Mouse (Mus musculus): Measurements from ENCODE around the gene N4bp1. TPM values are rescaled to one million over a fixed set of nuclear protein-coding genes. Genes with fewer than 3 reads are reported as not detected.
A peak's percentile ranks its signal among the peaks of the same experiment; 100 is the strongest.

The N4bp1 gene
- 8.5 and 9.7 TPM in 2 replicates for polyA plus RNA-seq (2016; fragmentation: Nextera tagmentation; extraction: Ambion mirVana)

GRCm38 (mm10) chr8:86884489-86885463 lies at the start of gene N4bp1:
TSS of gene N4bp1 (minus strand) at chr8:86885258.
- H3K4me2 ChIP-seq: peak within 1 kb of the TSS; percentile 95
- H3K27ac ChIP-seq (ENCODE audit: poor library complexity, severe bottlenecking): peak within 1 kb of the TSS; percentile 90
- peaks cover 35% of the 10 kb centered on the region for H3K4me1 ChIP-seq (replicated peaks)
- peak within 1 kb of the TSS; percentile 93 for H3K9ac ChIP-seq
- ATAC-seq (ENCODE audit: insufficient number of reproducible peaks, low FRiP score): peak; percentile 87
- WGBS: under 1% methylated on average over 97 of the region's 119 CpGs
- no peaks in the 10 kb centered on the region for H3K9me3 ChIP-seq (replicated peaks)
- H3K36me3 ChIP-seq: peaks cover 3% of the 10 kb centered on the region; the same call in 1 of the 2 replicates
- H3K27me3 ChIP-seq (replicated peaks): no peaks in the 10 kb centered on the region
- peak within 1 kb of the TSS; percentile 87 for H3K4me3 ChIP-seq

- Histone ChIP-seq H3K27me3 (replicated peaks) (no peaks in the 10 kb centered on the region), H3K4me3 (no peak overlapping the region), H3K27ac (ENCODE audit: poor library complexity, severe bottlenecking) (no peak overlapping the region), H3K4me2 (no peak overlapping the region), H3K9me3 (replicated peaks) (no peaks in the 10 kb centered on the region), H3K36me3 (no peaks in the 10 kb centered on the region), H3K4me1 (replicated peaks) (no peaks in the 10 kb centered on the region), H3K9ac (no peak overlapping the region)
- no peak for ATAC-seq (ENCODE audit: insufficient number of reproducible peaks, low FRiP score)
- 65% methylated on average over 5 of the region's 5 CpGs for WGBS
Observed at GRCm38 (mm10) chr8:86934841-86935240, 49.8 kb upstream of the N4bp1 start.

- no peak overlapping the region for H3K9ac ChIP-seq
- H3K4me3 ChIP-seq: no peak overlapping the region
- no peaks in the 10 kb centered on the region for H3K36me3 ChIP-seq
- no peaks in the 10 kb centered on the region for H3K9me3 ChIP-seq (replicated peaks)
- WGBS: 68% methylated on average over 13 of the region's 13 CpGs
- H3K4me1 ChIP-seq (replicated peaks): no peaks in the 10 kb centered on the region
- H3K27ac ChIP-seq (ENCODE audit: poor library complexity, severe bottlenecking): no peak overlapping the region
- H3K4me2 ChIP-seq: no peak overlapping the region
- ATAC-seq (ENCODE audit: insufficient number of reproducible peaks, low FRiP score): no peak
- H3K27me3 ChIP-seq (replicated peaks): no peaks in the 10 kb centered on the region
Observed at GRCm38 (mm10) chr8:86934393-86934792, 49.3 kb upstream of the N4bp1 start.

GRCm38 (mm10) chr8:86933898-86934297 lies 48.8 kb upstream of the N4bp1 start:
- WGBS: 27% methylated on average over 9 of the region's 9 CpGs

GRCm38 (mm10) chr8:86926237-86926636 lies 41.2 kb upstream of the N4bp1 start:
- no peak for ATAC-seq (ENCODE audit: insufficient number of reproducible peaks, low FRiP score)
- 59% methylated on average over 8 of the region's 8 CpGs for WGBS

More at GRCm38 (mm10) chr8:86933898-86934297, 48.8 kb upstream of the N4bp1 start:
- no peak for ATAC-seq (ENCODE audit: insufficient number of reproducible peaks, low FRiP score)
- H3K9ac ChIP-seq: no peak overlapping the region
- H3K27me3 ChIP-seq (replicated peaks): no peaks in the 10 kb centered on the region
- no peaks in the 10 kb centered on the region for H3K9me3 ChIP-seq (replicated peaks)
- H3K36me3 ChIP-seq: no peaks in the 10 kb centered on the region
- no peak overlapping the region for H3K27ac ChIP-seq (ENCODE audit: poor library complexity, severe bottlenecking)
- H3K4me2 ChIP-seq: no peak overlapping the region
- H3K4me1 ChIP-seq (replicated peaks): no peaks in the 10 kb centered on the region
- no peak overlapping the region for H3K4me3 ChIP-seq

DNA sequence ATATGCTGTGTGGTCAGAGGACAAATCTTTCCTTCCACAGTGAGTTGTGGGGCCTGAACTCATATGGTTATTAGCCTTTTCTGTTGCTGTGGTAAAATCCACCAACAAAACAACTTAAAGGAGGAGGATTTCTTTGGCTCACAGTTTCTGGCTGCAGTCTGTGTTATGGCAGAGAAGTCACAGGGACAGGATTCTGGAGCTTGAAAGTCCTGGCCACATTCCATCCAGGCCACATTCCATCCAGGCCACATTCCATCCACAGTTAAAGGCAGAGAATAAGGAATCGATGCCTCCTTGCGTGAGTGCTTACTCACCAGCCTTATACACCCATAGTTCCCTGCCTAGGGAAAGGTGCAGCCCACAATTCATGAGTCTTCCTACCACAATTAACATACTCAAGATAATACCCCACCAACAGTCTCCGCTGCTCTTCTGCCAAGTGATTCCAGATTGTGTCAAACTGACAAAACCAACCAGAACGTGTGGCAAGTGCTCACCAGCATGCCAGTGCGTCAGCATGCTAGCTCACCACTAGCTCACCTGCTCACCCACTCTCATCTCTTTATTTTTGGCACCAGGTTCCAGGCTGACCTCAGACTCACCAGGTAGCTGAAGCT lies 38.3 kb upstream of the N4bp1 start:
- H3K9me3 ChIP-seq (replicated peaks): no peaks in the 10 kb centered on the region
- H3K9ac ChIP-seq: no peak overlapping the region
- no peaks in the 10 kb centered on the region for H3K27me3 ChIP-seq (replicated peaks)
- H3K4me3 ChIP-seq: no peak overlapping the region
- no peaks in the 10 kb centered on the region for H3K36me3 ChIP-seq
- peaks cover 15% of the 10 kb centered on the region for H3K4me1 ChIP-seq (replicated peaks)
- H3K4me2 ChIP-seq: no peak overlapping the region
- ATAC-seq (ENCODE audit: insufficient number of reproducible peaks, low FRiP score): no peak
- H3K27ac ChIP-seq (ENCODE audit: poor library complexity, severe bottlenecking): no peak overlapping the region
- WGBS: 39% methylated on average over 5 of the region's 5 CpGs

More at GRCm38 (mm10) chr8:86926237-86926636, 41.2 kb upstream of the N4bp1 start:
- no peak overlapping the region for H3K27ac ChIP-seq (ENCODE audit: poor library complexity, severe bottlenecking)
- H3K4me1 ChIP-seq (replicated peaks): 0 out of 2 replicates have a peak, but pooled peaks cover 4% of the 10 kb centered on the region
- no peak overlapping the region for H3K4me3 ChIP-seq
- H3K9me3 ChIP-seq (replicated peaks): no peaks in the 10 kb centered on the region
- H3K9ac ChIP-seq: no peak overlapping the region
- no peaks in the 10 kb centered on the region for H3K36me3 ChIP-seq
- no peak overlapping the region for H3K4me2 ChIP-seq
- H3K27me3 ChIP-seq (replicated peaks): no peaks in the 10 kb centered on the region

DNA sequence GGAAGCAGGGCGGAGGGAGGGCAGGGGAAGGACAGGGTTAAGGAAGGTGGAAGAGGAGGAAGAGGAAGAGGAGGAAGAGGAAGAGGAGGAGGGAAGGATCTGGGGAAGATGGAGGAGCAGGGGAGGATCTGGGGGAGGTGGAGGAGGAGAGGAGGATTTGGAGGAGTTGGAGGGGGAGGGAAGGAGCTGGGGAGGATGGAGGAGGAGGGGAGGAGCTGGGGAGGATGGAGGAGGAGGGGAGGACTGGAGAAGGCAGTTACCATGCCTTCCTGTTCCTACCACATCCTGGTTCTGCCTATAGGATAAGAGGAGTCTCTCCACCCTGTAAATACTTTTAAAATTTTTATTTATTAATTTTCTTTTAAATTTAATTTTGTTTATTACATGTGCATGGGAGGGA lies 37.6 kb upstream of the N4bp1 start:
- H3K9ac ChIP-seq: no peak overlapping the region
- H3K4me3 ChIP-seq: no peak overlapping the region
- no peak overlapping the region for H3K4me2 ChIP-seq
- H3K36me3 ChIP-seq: no peaks in the 10 kb centered on the region
- no peaks in the 10 kb centered on the region for H3K27me3 ChIP-seq (replicated peaks)
- peaks cover 15% of the 10 kb centered on the region for H3K4me1 ChIP-seq (replicated peaks)
- WGBS: 76% methylated on average over 1 of the region's 1 CpGs
- no peak for ATAC-seq (ENCODE audit: insufficient number of reproducible peaks, low FRiP score)
- no peak overlapping the region for H3K27ac ChIP-seq (ENCODE audit: poor library complexity, severe bottlenecking)
- no peaks in the 10 kb centered on the region for H3K9me3 ChIP-seq (replicated peaks)

DNA sequence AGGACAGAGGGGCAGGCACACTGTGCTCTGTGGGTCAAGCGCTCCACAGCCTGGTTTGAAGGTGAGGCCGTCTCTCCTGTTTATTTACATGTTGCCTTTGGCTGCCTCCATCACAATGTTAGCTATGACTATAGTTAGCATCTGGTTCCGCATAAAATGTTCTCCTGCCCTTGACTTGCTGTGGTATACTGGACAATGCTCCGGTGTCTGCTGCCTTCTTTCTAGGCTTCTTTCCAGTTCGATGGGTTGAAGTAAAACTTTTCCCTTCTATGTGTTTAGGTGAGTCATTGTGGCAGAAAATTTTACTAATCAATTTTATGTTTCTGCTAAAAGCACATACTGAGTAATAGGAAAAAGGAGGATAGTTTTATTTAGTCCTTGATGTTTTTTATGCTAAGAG lies 37.1 kb upstream of the N4bp1 start:
- no peak for ATAC-seq (ENCODE audit: insufficient number of reproducible peaks, low FRiP score)
- no peaks in the 10 kb centered on the region for H3K27me3 ChIP-seq (replicated peaks)
- WGBS: 78% methylated on average over 5 of the region's 5 CpGs
- no peak overlapping the region for H3K4me3 ChIP-seq
- H3K27ac ChIP-seq (ENCODE audit: poor library complexity, severe bottlenecking): no peak overlapping the region
- no peak overlapping the region for H3K9ac ChIP-seq
- H3K9me3 ChIP-seq (replicated peaks): no peaks in the 10 kb centered on the region
- H3K36me3 ChIP-seq: no peaks in the 10 kb centered on the region
- H3K4me1 ChIP-seq (replicated peaks): peaks cover 15% of the 10 kb centered on the region
- no peak overlapping the region for H3K4me2 ChIP-seq

DNA sequence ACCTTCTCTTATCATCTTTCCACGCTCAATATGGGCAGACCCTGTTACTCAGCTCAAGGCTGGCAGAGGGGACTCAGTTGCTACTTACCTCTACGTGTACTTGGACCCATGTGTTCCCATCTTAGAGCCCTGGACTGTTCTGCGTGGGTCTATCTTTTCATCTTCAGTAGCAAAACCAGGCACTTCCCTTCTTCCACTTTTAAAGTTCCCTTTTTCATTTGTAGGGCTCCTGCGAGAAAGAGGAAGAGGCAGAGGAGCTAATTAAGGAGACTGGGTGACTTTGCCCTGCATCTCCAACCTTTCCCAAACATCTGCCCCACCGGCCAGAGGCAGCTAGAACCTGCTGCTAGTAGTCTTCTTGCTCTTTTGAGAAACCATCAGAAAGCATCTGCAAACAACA lies 35.9 kb upstream of the N4bp1 start:
- no peaks in the 10 kb centered on the region for H3K9me3 ChIP-seq (replicated peaks)
- WGBS: 26% methylated on average over 5 of the region's 5 CpGs

GRCm38 (mm10) chr8:86920455-86920854 lies 35.4 kb upstream of the N4bp1 start:
- ATAC-seq (ENCODE audit: insufficient number of reproducible peaks, low FRiP score): no peak
- H3K4me2 ChIP-seq: no peak overlapping the region
- H3K4me1 ChIP-seq (replicated peaks): peaks cover 15% of the 10 kb centered on the region
- H3K9me3 ChIP-seq (replicated peaks): no peaks in the 10 kb centered on the region
- H3K27me3 ChIP-seq (replicated peaks): no peaks in the 10 kb centered on the region
- H3K27ac ChIP-seq (ENCODE audit: poor library complexity, severe bottlenecking): no peak overlapping the region
- no peaks in the 10 kb centered on the region for H3K36me3 ChIP-seq
- no peak overlapping the region for H3K4me3 ChIP-seq
- H3K9ac ChIP-seq: no peak overlapping the region
- 19% methylated on average over 7 of the region's 7 CpGs for WGBS

More for the DNA sequence above, 35.9 kb upstream of the N4bp1 start:
- no peak overlapping the region for H3K4me3 ChIP-seq
- ATAC-seq (ENCODE audit: insufficient number of reproducible peaks, low FRiP score): no peak
- H3K9ac ChIP-seq: no peak overlapping the region
- H3K4me2 ChIP-seq: no peak overlapping the region
- no peaks in the 10 kb centered on the region for H3K27me3 ChIP-seq (replicated peaks)
- no peak overlapping the region for H3K27ac ChIP-seq (ENCODE audit: poor library complexity, severe bottlenecking)
- H3K36me3 ChIP-seq: no peaks in the 10 kb centered on the region
- H3K4me1 ChIP-seq (replicated peaks): peaks cover 15% of the 10 kb centered on the region

DNA sequence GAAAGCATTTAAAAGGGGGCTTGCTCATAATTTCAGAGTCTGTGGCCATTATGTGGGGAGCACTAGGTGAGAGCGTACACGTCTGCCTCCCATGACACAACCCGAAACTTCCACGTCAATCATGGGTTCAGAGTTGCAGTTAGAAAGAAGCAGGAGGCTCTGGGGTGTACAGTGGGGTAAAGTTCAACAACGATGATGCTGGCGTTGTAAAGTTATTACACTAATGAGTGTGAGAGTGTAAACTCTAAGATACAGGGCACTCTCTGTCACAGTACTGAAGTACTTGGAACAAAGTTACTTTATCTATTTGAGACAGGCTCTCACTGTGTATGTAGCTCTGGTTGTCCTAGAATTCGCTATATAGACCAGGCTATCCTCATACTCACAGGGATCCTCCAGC lies 35.0 kb upstream of the N4bp1 start:
- Histone ChIP-seq H3K27ac (ENCODE audit: poor library complexity, severe bottlenecking) (no peak overlapping the region), H3K9me3 (replicated peaks) (no peaks in the 10 kb centered on the region), H3K4me1 (replicated peaks) (peaks cover 15% of the 10 kb centered on the region), H3K36me3 (no peaks in the 10 kb centered on the region), H3K4me3 (no peak overlapping the region), H3K27me3 (replicated peaks) (no peaks in the 10 kb centered on the region), H3K4me2 (no peak overlapping the region), H3K9ac (no peak overlapping the region)
- 79% methylated on average over 7 of the region's 7 CpGs for WGBS
- no peak for ATAC-seq (ENCODE audit: insufficient number of reproducible peaks, low FRiP score)
